Mouse (Mus musculus): ENCODE data around the gene Flcn. TPM values are rescaled to one million over a fixed set of nuclear protein-coding genes. Genes with fewer than 3 reads are reported as not detected.

Flcn gene
- polyA plus RNA-seq, 1 experiment from 2014 or later, result 34.3 TPM

DNA sequence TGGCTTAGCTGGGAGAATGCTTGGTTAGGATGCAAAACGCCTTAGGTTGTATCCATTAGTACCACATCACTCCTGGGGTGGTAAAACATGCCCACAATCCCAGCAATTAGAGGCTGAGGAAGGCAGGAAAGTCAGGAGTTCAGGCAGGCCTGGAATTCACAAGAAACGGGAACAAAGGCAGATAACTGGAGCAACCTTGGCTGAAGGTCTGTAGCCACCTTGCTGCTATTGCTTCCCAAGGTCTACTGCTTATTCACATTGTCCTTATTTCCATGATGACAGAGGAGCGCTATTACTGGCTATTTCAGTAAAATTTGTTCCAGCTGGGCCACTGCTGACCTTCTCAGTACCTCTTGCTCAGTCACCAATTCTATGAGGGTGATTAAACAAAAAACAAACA, 3.5 kb upstream of the Flcn start:
- H3K36me3 ChIP-seq (ENCODE audit: control insufficient read depth, insufficient read depth, low read length), result peaks cover 25% of the 10 kb centered on the region
- H3K4me1 ChIP-seq (ENCODE audit: control insufficient read depth in 2 of 2, insufficient read depth in 2 of 2, low read length in 2 of 2), result peaks cover 5 to 13% of the 10 kb centered on the region in 2 experiments; a peak in 3 of 4 replicates
- no peaks in the 10 kb centered on the region for H3K27me3 ChIP-seq (ENCODE audit: control insufficient read depth, insufficient read depth, low read length)
- no peak overlapping the region for H3K9ac ChIP-seq (ENCODE audit: low read length)
- H3K4me2 ChIP-seq (ENCODE audit: low read length), result no peak overlapping the region
- H3K4me3 ChIP-seq (ENCODE audit: control insufficient read depth in 1 of 2, insufficient read depth in 1 of 2, low read depth in 1 of 2, low read length in 2 of 2), result no peak overlapping the region
- H3K9me3 ChIP-seq (ENCODE audit: control insufficient read depth, low read length), result no peaks in the 10 kb centered on the region
- no peak overlapping the region for H3K27ac ChIP-seq (replicated peaks in 1 of 2; ENCODE audit: control insufficient read depth in 1 of 2, insufficient read depth in 1 of 2, low read depth in 2 of 2, low read length in 2 of 2)
- 57% methylated on average over 3 of the region's 3 CpGs for WGBS
- no peak for ATAC-seq (ENCODE audit: insufficient number of reproducible peaks, insufficient read depth, low FRiP score, low read depth)

DNA sequence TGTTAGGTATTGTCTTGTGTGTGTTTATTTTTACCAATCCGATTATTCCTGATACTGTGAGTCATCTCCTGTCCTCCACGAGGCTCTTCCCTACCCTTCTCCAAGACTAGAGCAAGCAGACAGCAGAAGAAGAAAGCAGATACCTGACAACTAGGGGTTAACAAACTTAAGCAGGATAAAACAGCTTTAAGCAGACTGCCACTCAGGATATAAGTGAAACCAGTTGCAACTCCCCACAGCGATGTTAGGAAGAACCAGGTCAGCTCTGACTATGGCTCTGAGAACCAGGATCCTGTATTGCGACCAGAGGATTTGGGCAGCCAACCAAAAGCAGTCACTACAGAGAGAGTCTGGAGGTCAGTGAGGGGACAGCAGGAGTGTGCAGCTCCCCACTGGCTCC, 1.4 kb upstream of the Flcn start:
- H3K4me3 ChIP-seq (ENCODE audit: control insufficient read depth in 1 of 2, insufficient read depth in 1 of 2, low read depth in 1 of 2, low read length in 2 of 2), result no peak overlapping the region
- no peak overlapping the region; the same call in 1 of the 2 replicates for H3K4me2 ChIP-seq (ENCODE audit: low read length)
- 46% methylated on average over 4 of the region's 4 CpGs for WGBS

DNA sequence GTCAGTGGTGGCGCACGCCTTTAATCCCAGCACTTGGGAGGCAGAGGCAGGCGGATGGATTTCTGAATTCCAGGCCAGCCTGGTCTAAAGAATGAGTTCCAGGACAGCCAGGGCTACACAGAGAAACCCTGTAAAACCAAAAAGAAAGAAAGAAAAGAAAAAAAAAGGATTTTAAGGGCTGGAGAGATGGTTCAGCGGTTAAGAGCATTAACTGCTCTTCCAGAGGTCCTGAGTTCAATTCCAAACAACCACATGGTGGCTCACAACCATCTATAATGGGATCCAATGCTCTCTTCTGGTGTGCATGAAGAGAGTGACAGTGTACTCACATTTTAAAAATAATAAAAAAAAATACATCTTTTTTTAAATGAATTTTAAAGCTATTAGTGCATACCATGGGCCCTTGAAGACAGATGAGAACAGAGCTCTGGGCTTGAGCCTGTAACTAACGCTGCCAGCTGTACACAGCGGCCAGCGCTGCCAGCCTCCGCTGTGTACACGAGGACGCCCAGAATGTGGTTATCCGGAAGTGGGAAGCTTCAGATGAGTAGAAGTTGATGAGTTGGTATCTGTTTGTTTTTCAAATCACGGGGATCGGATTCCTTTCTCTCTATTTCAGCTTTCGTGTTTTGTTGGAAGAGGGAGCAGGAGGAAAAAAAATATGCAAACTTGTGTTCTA, 803 bp upstream of the Flcn start:
- Histone ChIP-seq H3K9me3 (ENCODE audit: control insufficient read depth, low read length) (no peaks in the 10 kb centered on the region), H3K36me3 (ENCODE audit: control insufficient read depth, insufficient read depth, low read length) (peaks cover 24% of the 10 kb centered on the region), H3K27me3 (ENCODE audit: control insufficient read depth, insufficient read depth, low read length) (no peaks in the 10 kb centered on the region), H3K9ac (ENCODE audit: low read length) (peak overlapping the region; percentile 89), H3K4me3 (ENCODE audit: control insufficient read depth in 1 of 2, insufficient read depth in 1 of 2, low read depth in 1 of 2, low read length in 2 of 2) (peak overlapping the region; percentile 59 to 69), H3K4me1 (ENCODE audit: control insufficient read depth in 2 of 2, insufficient read depth in 2 of 2, low read length in 2 of 2) (peaks cover 5 to 13% of the 10 kb centered on the region in 2 experiments; a peak in 3 of 4 replicates), H3K27ac (replicated peaks in 1 of 2; ENCODE audit: control insufficient read depth in 1 of 2, insufficient read depth in 1 of 2, low read depth in 2 of 2, low read length in 2 of 2) (peak overlapping the region; percentile 96), H3K4me2 (ENCODE audit: low read length) (peak overlapping the region; percentile 81)
- WGBS, result 57% methylated on average over 14 of the region's 14 CpGs
- ATAC-seq (ENCODE audit: insufficient number of reproducible peaks, insufficient read depth, low FRiP score, low read depth), result no peak

More for the DNA sequence above, 1.4 kb upstream of the Flcn start:
- H3K4me1 ChIP-seq (ENCODE audit: control insufficient read depth in 2 of 2, insufficient read depth in 2 of 2, low read length in 2 of 2), result peaks cover 5 to 13% of the 10 kb centered on the region in 2 experiments; a peak in 3 of 4 replicates
- H3K9me3 ChIP-seq (ENCODE audit: control insufficient read depth, low read length), result no peaks in the 10 kb centered on the region
- peaks cover 23% of the 10 kb centered on the region for H3K36me3 ChIP-seq (ENCODE audit: control insufficient read depth, insufficient read depth, low read length)
- no peaks in the 10 kb centered on the region for H3K27me3 ChIP-seq (ENCODE audit: control insufficient read depth, insufficient read depth, low read length)
- H3K9ac ChIP-seq (ENCODE audit: low read length), result peak overlapping the region; percentile 46; the same call in 1 of the 2 replicates
- no peak overlapping the region for H3K27ac ChIP-seq (replicated peaks in 1 of 2; ENCODE audit: control insufficient read depth in 1 of 2, insufficient read depth in 1 of 2, low read depth in 2 of 2, low read length in 2 of 2)
- ATAC-seq (ENCODE audit: insufficient number of reproducible peaks, insufficient read depth, low FRiP score, low read depth), result no peak

GRCm38 (mm10) chr11:59809071-59809669, 646 bp downstream of the Flcn start:
- H3K4me3 ChIP-seq (ENCODE audit: control insufficient read depth in 1 of 2, insufficient read depth in 1 of 2, low read depth in 1 of 2, low read length in 2 of 2), result peak overlapping the region; percentile 59 to 69
- H3K9ac ChIP-seq (ENCODE audit: low read length), result peak overlapping the region; percentile 89
- ATAC-seq (ENCODE audit: insufficient number of reproducible peaks, insufficient read depth, low FRiP score, low read depth), result peak; percentile 65
- H3K4me2 ChIP-seq (ENCODE audit: low read length), result peak overlapping the region; percentile 81
- under 1% methylated on average over 15 of the region's 15 CpGs for WGBS
- H3K27ac ChIP-seq (replicated peaks in 1 of 2; ENCODE audit: control insufficient read depth in 1 of 2, insufficient read depth in 1 of 2, low read depth in 2 of 2, low read length in 2 of 2), result peak overlapping the region; percentile 96
- H3K4me1 ChIP-seq (ENCODE audit: control insufficient read depth in 2 of 2, insufficient read depth in 2 of 2, low read length in 2 of 2), result peaks cover 5 to 13% of the 10 kb centered on the region in 2 experiments; a peak in 3 of 4 replicates
- H3K9me3 ChIP-seq (ENCODE audit: control insufficient read depth, low read length), result no peaks in the 10 kb centered on the region
- no peaks in the 10 kb centered on the region for H3K27me3 ChIP-seq (ENCODE audit: control insufficient read depth, insufficient read depth, low read length)
- H3K36me3 ChIP-seq (ENCODE audit: control insufficient read depth, insufficient read depth, low read length), result peaks cover 39% of the 10 kb centered on the region

DNA sequence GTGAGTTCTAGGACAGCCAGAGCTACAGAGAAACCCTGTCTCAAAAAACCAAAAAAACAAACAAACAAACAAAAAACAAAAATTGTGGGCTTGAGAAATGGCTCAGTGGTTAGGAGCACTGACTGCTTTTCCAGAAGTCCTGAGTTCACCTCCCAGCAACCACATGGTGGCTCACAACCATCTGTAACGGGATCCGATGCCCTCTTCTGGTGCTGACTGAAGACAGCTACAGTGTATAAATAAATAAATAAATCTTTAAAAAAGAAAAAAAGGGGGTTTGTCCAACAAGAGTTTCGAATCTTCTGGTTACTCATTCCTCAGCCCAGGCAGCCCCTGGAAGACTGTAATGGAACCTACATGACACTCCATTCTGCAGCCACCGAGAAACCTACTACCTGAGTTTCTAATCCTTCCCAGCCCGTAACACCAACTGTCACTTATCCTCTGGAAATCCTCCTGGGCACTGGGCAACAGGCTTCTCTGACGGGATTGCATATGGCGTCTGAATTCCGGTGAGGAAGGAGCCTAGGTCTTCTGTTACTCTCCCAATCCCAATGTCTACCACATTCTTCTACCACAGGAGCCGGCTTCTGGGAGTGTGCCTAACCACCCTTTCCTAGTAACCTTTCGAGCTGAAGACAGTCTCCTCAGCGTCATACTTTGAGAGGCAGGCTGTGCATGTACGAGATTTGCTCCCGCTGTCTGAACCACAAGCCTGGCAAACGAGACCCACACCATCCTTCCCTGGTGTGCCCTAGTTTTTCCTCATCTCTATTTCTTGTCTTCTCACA, 1.5 kb downstream of the Flcn start:
- peak overlapping the region; percentile 59 to 69 for H3K4me3 ChIP-seq (ENCODE audit: control insufficient read depth in 1 of 2, insufficient read depth in 1 of 2, low read depth in 1 of 2, low read length in 2 of 2)
- H3K27ac ChIP-seq (replicated peaks in 1 of 2; ENCODE audit: control insufficient read depth in 1 of 2, insufficient read depth in 1 of 2, low read depth in 2 of 2, low read length in 2 of 2), result peak overlapping the region; percentile 96
- no peaks in the 10 kb centered on the region for H3K27me3 ChIP-seq (ENCODE audit: control insufficient read depth, insufficient read depth, low read length)
- WGBS, result 62% methylated on average over 14 of the region's 14 CpGs
- ATAC-seq (ENCODE audit: insufficient number of reproducible peaks, insufficient read depth, low FRiP score, low read depth), result no peak
- H3K9me3 ChIP-seq (ENCODE audit: control insufficient read depth, low read length), result no peaks in the 10 kb centered on the region
- peak overlapping the region; percentile 81 for H3K4me2 ChIP-seq (ENCODE audit: low read length)
- peak overlapping the region; percentile 89 for H3K9ac ChIP-seq (ENCODE audit: low read length)
- peaks cover 5 to 13% of the 10 kb centered on the region in 2 experiments; a peak in 3 of 4 replicates for H3K4me1 ChIP-seq (ENCODE audit: control insufficient read depth in 2 of 2, insufficient read depth in 2 of 2, low read length in 2 of 2)
- H3K36me3 ChIP-seq (ENCODE audit: control insufficient read depth, insufficient read depth, low read length), result peaks cover 47% of the 10 kb centered on the region

DNA sequence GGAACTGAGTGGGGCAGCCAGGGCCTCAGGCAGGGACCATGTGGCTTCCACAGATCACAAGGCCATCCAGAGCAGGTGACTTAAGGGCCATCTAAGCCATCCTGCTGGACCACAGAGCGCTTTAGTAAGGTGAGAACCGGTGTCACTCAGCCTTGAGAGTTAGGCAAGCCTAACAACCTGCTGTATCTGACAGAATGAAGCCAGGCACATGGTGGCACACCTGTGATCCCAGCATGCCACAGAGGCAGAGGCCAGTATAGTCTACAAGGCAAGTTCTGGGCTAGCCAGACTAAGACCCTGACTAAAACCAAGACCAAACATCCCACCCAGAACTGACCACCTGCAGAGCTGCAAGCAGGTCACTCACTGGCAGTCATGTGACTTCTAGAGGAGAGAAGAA, 4.2 kb downstream of the Flcn start:
- H3K36me3 ChIP-seq (ENCODE audit: control insufficient read depth, insufficient read depth, low read length), result peaks cover 74% of the 10 kb centered on the region
- WGBS, result 86% methylated on average over 2 of the region's 2 CpGs

GRCm38 (mm10) chr11:59805256-59805655, 4.6 kb downstream of the Flcn start:
- 95% methylated on average over 1 of the region's 1 CpGs for WGBS
- H3K36me3 ChIP-seq (ENCODE audit: control insufficient read depth, insufficient read depth, low read length), result peaks cover 78% of the 10 kb centered on the region

More for the DNA sequence above, 4.2 kb downstream of the Flcn start:
- no peak overlapping the region for H3K9ac ChIP-seq (ENCODE audit: low read length)
- no peak overlapping the region for H3K27ac ChIP-seq (replicated peaks in 1 of 2; ENCODE audit: control insufficient read depth in 1 of 2, insufficient read depth in 1 of 2, low read depth in 2 of 2, low read length in 2 of 2)
- no peak overlapping the region for H3K4me2 ChIP-seq (ENCODE audit: low read length)
- no peaks in the 10 kb centered on the region for H3K27me3 ChIP-seq (ENCODE audit: control insufficient read depth, insufficient read depth, low read length)
- H3K4me1 ChIP-seq (ENCODE audit: control insufficient read depth in 2 of 2, insufficient read depth in 2 of 2, low read length in 2 of 2), result peaks cover 5 to 8% of the 10 kb centered on the region in 2 experiments; a peak in 3 of 4 replicates
- no peak overlapping the region for H3K4me3 ChIP-seq (ENCODE audit: control insufficient read depth in 1 of 2, insufficient read depth in 1 of 2, low read depth in 1 of 2, low read length in 2 of 2)
- ATAC-seq (ENCODE audit: insufficient number of reproducible peaks, insufficient read depth, low FRiP score, low read depth), result no peak
- H3K9me3 ChIP-seq (ENCODE audit: control insufficient read depth, low read length), result no peaks in the 10 kb centered on the region

More at GRCm38 (mm10) chr11:59805256-59805655, 4.6 kb downstream of the Flcn start:
- H3K27ac ChIP-seq (replicated peaks in 1 of 2; ENCODE audit: control insufficient read depth in 1 of 2, insufficient read depth in 1 of 2, low read depth in 2 of 2, low read length in 2 of 2), result no peak overlapping the region
- H3K4me2 ChIP-seq (ENCODE audit: low read length), result no peak overlapping the region
- H3K27me3 ChIP-seq (ENCODE audit: control insufficient read depth, insufficient read depth, low read length), result no peaks in the 10 kb centered on the region
- no peak overlapping the region for H3K9ac ChIP-seq (ENCODE audit: low read length)
- no peaks in the 10 kb centered on the region for H3K9me3 ChIP-seq (ENCODE audit: control insufficient read depth, low read length)
- H3K4me3 ChIP-seq (ENCODE audit: control insufficient read depth in 1 of 2, insufficient read depth in 1 of 2, low read depth in 1 of 2, low read length in 2 of 2), result no peak overlapping the region
- no peak for ATAC-seq (ENCODE audit: insufficient number of reproducible peaks, insufficient read depth, low FRiP score, low read depth)
- peaks cover 5 to 8% of the 10 kb centered on the region in 2 experiments; a peak in 3 of 4 replicates for H3K4me1 ChIP-seq (ENCODE audit: control insufficient read depth in 2 of 2, insufficient read depth in 2 of 2, low read length in 2 of 2)
